Mouse (Mus musculus): ENCODE measurements at regions not wholly inside any gene's neighbourhood (a gene's known extent, or its start where the extent isn't known, plus 50 kb on each side); places are given as distances from the start of the nearest gene placed in this dataset.

DNA sequence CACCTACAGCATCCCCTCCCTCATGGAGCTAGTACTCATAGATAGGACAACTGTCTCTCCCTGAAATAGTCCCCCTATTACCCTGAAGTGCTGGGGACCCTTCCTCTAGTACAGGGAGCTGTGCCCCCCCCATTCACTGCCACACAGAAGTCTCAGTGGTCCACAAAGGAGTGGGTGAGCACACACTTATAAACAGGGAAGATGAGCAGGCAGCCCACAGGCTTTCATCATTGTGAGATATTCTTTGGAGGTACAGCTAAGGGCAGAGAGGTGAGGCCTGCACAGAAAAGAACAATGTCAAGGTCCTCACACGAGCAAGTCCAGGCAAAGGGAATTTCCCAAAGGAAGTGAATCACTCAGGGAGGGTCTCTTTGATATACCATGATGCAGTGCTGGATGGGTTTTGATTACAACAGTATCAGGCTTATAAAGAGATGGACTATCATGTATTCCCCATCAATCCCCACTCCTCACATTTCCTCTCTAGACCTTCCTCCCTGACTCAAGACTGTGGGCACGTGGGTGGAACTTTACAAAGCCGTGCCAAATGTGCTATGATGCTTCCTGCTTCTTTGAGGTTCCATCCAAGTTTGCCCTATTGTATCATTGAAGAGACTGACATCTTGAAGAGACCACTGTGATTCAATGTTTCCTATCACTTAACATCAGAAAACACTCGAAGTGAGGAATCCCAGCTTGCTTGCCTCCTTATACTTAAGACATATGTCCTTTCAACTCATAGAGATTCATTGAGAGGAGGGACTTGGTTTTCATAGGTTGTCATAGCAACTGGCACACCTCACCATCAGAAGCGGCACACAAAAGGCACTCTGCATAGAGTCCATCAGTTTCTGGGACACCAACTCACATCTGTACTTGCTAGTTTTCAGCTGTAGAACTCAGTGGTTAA is 104.2 kb upstream of the Bcl6 start:
- DNase-seq (ENCODE audit: low spot score): no peak

DNA sequence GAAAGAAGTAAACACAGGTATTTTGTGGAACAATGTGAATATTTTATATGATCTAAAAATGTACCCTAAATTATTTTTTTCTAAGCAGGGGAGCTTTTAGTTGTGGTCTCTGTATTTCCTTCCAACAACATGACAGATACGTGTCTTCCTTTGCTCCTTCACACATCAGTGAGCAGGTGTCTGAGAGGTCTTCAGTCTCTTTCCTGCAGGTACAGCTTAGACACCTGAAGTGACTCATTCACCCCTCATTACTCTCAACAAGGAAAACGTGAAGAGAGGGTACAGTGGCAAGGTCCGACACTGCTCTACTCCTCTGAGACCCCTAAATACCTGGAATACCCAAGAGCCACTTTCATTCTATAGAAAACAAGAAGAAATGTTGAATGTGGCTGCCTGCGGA is 103.5 kb upstream of the Bcl6 start:
- no peak for DNase-seq (ENCODE audit: low spot score)

DNA sequence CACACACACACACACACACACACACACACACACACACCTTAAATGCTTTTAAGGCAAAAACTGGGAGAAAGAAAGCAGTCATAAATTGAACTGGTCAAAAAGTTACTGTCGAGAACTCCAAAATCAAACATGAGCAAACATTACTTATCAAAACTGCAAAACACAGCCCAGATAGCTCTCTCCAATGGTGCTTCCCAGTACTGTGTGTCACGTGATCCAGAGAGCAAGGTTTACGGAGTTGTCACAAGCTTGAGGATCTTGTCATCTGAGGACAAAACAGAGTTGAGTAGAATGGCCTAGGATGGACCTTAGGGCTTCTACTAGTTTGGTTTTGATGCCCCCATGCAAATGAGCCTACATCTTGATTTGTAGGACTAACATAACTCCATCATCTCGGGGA is 102.3 kb upstream of the Bcl6 start:
- no peak for DNase-seq (ENCODE audit: low spot score)

DNA sequence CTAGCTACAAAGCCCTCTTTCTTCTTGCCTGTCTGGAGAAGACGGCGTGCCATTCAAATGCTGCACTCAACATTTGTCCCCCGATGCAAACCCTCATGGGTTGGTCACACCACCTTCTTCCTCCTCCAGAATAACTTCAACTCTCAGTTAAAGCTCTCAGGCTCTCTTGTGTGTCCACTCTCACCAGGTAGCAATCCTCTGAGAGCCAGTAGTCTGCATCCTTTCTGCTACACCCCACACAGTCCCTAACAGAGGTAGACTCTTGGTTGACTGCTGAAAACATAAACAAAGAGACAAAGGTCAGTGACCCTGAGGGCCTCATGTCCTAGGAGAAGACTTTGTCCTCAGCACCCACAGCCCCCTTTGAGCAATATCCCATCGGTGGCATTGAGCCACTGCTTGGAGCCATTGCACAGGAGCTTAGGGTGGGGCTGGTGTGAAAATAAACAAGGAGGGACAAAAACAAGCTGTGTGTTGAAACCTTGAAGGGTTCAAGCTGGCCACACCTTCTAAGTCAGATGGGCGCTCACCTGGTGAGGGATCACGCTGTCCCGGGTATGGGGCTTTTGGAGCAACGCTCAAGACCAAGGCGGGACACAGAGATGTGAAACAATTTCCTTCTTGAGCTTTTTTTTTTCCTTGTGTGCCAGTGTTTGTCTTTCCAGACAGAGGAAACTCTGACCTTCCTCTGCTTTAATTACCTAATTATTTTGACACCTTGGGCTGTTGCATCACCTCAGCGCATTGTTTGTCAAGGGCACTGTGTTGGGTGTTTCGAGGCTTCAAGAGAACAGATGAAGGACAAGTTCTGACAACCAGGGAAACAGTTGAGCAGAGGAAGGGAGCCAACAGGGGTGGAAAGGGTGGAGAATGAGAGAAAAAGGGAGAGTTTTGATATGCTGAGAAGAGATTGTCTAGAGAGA is 101.4 kb upstream of the Bcl6 start:
- no peak for DNase-seq (ENCODE audit: low spot score)

DNA sequence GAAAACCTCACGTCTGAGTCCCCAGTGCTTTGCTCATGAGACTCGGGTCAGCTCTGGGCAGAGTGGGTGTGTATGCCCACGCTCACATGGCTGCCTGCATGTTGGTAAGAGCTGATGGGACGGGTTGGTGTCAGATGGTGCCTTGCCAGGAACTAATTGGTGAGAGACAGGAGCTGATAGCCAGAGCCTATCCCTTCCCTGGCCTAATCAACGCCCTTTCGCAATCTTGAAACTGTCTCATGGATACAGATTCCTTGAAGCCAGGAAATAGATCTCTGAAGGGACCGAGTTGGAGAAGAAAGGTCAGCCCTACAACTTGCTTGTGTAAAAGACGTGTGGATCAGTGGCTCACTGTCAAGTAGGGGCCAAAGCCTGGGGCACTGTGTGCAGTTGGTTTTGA is 95.3 kb upstream of the Bcl6 start:
- DNase-seq (ENCODE audit: low spot score): no peak

DNA sequence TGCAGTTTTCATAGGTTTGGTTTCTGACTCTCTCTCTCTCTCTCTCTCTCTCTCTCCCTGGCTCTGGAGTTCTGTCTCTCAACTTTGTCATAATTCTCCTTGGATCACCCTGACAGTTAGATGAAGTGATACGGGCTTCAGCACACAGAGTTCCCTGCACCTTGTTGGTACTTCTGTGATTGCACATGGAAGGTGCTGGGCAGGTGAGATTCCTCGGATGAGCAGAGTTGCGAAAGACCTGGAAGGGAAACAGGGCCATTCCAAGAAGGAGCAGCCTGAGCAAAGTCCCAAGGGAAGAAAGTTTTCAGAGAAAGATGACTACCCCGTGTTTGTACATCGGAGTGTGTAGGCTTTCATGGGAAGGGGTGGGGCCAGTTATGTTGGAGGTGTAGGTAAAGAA is 91.8 kb upstream of the Bcl6 start:
- DNase-seq (ENCODE audit: low spot score): no peak

DNA sequence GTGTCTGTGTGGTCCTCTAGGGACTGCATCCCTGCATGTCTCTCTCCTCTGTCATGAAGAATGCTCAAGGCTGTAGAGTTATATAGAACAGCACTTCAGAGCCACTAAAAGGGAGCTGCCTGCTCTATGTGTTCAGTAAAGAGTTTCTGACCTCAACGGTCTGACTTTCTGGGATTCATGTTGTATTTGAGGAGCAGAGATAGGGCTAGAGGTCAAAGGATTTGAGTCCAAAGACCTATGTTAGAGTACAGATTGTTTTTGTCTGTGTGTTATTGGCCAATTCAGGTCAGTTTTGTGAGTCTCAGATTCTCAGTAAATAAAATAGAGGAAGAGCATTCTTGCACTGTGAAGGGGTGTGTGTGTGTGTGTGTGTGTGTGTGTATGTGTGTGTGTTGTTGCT is 90.0 kb upstream of the Bcl6 start:
- no peak for DNase-seq (ENCODE audit: low spot score)

DNA sequence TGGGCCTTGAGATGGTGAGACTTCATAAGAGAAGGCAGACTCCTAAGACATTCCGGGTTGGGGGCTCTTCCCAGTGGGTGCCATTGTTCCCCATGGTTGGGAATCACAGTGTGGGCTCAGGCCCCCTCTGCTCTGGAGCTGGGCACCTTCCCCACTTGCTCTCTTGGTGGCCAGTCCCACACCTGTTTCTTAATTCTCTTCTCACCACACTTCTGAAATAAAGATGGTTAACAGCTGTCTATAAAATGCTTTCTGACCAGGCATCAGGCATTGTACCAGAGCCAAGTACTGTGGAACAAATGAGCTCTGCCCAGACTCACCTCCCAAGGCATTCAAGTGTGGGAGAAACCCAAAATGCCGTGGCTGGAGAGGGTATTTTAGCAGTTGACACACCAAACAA is 88.8 kb upstream of the Bcl6 start:
- no peak for DNase-seq (ENCODE audit: low spot score)

DNA sequence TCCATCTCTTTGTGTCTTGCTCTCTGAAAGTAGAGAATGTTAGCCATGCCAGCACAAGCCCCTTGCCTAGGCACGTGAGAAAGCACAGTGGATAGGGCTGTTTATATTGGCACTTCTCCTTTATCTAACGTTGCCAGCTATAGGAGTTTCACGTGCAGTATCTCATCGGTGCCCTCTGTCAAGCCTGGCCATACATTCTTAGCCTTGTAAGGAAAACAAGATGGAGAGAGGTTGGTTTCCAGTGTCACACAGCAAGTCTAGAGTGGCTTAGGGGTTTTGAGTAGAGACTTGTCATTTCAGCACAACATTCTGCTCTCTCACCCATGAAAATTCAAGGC is 88.1 kb upstream of the Bcl6 start:
- DNase-seq (ENCODE audit: low spot score): no peak

DNA sequence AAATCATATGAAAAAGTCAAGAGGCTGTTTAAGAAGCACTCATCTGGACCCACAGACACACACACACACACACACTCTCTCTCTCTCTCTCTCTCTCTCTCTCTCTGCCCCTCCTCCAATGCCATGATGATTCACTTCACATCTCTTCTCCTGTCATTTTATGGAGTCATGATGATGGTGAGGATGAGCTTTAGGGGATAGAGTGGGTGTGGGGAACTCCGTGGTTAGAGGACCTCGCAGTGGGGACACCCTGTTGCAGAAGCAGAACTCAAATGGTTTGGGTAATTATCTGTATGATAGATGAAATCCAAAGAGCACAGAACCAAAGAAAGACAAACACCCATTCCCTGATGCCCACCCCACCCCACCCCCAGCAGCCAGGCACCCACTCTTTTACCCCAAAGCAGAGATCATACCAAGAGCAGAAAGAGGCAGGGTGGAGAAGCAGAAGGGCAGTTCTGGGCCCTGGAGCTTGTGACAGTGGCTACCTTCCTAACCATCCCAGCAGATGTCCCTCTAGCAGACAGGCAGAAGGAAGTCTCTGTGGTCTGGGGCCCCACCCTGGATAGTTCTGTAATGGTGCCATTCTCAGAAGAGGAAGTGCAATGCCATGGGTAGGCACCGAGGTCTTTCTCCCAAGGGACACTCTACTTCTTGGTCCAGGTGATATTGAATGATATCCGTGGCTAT is 87.6 kb upstream of the Bcl6 start:
- DNase-seq (ENCODE audit: low spot score): no peak

DNA sequence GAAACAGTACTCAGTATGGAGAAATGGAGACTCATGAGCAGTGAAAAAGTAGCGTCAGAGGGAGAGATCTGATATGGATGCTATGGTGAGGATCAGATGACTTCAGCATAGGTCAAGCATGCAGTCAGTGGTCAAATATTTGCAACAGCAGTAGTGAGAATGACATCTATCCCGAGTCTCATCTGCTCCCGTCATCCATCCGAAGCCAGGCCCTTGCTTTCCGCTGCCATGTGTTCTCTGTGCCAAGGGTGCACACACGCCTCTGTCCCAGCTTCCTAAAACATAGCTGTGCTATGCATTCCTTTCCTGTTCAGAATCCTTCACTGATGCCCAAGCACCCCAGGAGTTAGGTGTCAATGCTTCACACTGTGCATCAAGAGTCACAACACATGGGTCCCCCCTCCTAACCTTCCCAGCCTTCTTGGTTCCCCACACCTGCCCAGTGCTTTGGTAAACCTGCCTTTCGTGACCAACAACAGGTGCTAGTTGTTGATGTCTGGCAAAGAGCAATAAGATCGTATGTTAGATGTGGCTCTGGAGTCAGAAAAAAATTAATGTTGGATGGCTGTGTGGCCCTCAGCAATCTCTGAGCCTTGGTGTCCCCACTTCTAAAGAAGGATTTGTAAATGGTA is 85.1 kb upstream of the Bcl6 start:
- DNase-seq (ENCODE audit: low spot score): no peak

DNA sequence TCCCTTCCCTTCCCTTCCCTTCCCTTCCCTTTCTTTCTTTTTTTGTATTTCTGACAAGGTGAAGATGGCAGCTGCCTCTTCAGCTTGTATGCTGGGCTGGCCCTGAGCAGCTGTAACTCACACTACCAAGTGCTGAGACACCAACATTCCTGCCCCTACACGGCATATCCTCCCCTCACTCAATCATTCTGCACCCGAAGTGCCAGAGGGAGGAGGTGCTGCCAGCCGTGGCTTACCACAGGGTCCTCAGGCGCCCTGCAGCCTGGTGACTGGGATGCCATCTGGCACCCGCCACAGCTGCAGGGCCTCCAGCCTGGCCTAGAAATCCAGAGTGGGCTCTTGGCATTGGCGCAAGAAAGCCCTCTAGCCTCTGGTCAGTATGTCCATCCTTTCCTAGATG is 84.4 kb upstream of the Bcl6 start:
- no peak for DNase-seq (ENCODE audit: low spot score)

DNA sequence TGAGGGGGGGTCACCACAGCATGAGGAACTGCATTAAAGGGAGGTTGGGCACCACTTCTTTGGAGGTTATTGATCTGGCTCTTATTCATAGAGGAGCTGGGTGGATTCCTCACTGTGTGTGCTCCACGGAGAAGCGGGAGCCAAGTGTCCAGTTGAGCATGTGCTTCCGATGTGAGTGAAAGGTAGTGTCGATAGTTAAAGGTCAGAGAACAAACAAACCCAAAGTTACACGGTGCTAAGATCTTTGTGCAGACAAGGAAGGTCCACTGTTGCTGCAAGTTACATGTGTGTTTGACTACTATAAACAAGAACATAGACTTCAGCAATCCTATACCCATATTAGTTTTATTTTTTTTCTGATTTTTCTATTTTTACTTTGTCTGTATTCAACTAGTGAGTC is 80.8 kb upstream of the Bcl6 start:
- no peak for DNase-seq (ENCODE audit: low spot score)

DNA sequence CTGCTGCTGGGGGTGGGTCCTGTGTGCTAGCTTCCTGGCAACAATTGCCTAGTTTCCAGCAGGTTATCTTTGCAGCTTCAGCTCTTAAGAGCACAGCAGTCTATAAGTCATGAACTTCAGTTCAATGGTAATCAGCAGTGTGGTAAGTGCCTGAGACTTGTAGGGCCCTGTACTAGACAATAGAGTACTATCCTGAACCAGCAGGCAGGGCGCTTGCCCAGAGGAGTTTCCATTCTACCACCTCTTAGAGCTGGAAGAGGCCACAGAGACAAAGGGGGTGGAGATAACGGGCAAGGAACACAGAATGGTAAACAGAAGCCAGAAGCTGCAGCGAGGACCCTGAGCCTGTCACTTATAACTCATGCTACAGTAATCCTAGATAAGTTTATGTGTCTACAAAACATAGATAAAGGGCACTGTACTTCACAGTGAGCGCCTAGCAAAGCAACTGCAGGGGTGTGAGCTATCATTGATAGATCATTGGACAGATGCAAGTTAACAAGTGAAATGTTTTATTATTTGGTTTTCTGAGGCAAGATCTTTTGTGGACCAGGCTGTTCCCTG is 79.7 kb upstream of the Bcl6 start:
- no peak for DNase-seq (ENCODE audit: low spot score)

DNA sequence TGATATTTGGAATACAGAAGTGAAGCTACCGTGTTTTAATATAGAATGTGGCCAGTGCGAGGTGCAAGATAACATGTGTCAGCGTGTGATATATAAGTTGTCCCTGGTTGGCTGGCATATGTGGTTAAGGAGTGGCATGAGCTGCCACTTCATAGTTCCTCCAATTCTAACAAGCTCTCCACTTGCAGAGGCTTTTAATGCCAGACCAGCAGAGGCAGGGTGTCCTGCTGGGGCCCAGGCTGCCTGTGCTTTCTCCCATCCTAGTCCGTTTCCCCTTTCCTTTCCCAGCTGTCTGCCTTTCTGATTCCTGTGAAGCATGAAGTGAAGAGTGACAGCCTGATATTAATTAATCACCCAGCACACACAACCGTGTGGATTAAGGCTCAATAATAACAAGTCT is 73.7 kb upstream of the Bcl6 start:
- no peak for DNase-seq (ENCODE audit: low spot score)

DNA sequence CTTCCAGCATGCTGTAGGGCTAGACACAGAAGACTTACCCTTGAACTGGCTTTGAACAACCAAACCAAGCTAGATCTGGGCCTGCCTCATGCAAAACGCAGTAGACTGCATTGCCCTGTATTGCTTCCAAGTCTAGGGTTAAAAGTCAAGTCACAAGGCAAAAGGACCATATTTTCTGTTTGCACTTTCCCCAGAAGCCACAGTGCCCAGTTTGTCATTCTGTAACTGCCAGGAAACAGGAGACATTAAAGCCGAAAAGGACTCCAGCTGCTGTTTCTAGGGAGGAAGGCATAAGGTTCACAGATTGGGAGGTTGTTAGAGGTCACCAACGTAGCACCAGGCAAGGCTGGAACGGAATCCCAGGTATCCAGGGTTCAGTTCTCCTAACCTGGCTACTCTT is 72.8 kb upstream of the Bcl6 start:
- DNase-seq (ENCODE audit: low spot score): no peak

DNA sequence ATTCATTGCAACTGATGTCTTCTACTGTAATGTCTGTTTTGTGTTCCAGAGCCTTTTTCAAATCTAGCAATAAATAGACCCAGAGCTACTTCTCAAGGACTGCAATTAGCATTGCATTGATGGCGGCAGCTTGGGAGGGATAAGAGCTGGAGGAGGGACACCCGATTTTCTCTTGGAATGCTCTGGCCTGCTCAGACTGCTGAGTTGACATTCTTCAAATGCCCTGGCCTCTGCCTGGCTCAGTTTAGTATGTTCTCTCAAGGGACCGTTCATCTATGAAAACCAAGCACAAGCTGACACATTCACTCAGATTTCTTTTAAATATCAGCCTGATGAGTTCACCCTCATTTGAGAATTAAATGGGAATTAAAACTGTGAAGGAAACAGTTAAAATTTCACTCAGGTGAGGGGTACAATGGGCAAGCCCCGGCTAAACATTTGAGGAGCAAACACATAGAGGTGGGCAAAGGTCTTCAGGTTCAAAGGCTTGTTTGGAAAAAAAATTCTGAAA is 70.5 kb upstream of the Bcl6 start:
- DNase-seq (ENCODE audit: low spot score): no peak

DNA sequence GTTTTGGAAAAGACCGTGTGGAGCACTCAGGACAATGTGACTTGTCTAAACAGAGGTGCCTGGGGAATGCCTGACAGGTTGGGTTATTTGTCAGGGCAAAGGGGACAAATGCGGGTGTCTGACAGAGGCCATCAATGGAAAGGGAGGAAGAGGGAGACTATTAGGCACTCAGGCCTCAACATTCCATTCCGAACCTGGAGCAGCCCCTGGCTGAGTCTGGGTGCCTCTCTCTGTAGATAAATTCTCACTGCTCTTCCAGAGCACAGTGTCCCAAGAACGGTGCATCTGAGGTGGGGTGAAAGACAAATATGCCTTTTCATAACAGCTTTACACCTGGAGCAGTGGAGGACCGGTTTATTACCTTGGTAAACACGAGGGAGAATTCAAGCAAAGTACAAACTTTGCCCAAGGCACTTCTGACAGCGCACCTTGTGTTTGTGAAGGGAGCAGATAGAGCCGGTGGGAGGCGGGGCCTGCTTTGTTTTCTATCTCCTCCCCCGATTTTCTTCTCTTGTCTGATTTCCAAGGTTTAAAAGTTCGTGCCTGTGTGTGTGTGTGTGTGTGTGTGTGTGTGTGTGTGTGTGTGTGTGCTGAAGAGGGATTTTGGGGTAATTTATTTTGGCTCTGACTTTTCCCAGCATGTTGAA is 68.4 kb upstream of the Bcl6 start:
- no peak for DNase-seq (ENCODE audit: low spot score)

DNA sequence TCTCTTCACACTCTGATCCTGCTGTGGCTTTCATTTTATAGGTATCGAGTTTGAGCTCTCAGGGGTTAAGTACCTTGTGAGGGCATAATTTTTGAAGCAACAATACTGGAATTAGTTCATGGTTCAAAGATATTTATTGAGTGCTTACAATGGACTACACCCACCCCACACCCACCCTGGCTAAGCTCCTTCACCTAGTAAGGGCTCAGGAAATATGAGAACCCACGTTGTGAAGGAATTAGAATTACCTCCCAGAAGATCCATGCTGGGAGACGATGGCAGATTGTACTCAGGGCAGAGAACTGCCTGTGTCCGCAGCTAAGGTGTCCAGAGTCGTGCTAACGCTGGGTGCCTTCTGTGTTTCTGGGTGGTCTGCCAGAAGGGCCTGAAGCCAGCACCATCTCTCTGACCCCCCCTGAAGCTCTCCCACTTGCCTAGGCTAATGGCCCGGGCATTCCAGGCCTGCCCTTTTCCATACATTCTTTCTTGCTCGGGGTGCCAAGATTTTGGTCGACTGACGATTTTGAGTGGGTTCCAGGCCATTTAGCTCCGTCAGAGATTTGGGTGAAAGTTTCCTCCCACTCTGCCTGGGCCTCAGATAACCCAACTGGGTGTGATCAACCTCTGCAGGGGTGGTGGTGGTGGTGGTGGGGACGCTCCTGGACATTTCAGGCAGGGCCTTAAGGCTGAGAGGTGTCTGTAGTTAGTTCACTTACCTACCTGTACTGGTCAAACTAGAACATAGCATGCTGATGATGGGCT is 67.7 kb upstream of the Bcl6 start:
- DNase-seq (ENCODE audit: low spot score): no peak

DNA sequence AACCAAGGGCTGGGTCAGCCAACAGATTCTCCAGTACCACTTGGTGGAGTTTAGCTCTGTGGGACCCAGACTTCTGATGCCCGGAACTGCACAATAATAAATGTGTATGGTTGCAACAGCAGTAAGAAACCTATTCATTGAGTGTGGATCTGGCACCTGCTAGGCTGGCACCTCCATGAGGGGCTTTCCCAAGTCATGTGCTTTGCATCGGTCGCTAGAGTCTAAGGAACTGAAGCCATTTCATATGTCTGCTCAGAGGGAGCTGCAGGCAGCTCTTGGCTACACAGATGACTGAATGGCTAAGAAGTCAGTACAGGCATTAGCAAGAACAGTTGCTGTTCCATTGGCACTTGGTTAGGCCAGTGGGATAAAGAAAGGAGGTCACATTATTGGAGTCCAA is 65.6 kb upstream of the Bcl6 start:
- DNase-seq (ENCODE audit: low spot score): no peak

Measured in testis, postnatal 14 days (tissue).